Mouse (Mus musculus): Measurements from ENCODE around the gene Mstn.

- TF ChIP-seq CTCF (IDR thresholded peaks at IDR 0.05; ENCODE audit: borderline replicate concordance, extremely low read depth, insufficient read depth, insufficient read length) (no peak), POLR2A (IDR thresholded peaks at IDR 0.05; ENCODE audit: borderline replicate concordance, extremely low read depth, insufficient read depth, insufficient read length, poor library complexity, severe bottlenecking) (no peak)
These were observed 42.5 kb upstream of the Mstn start for GRCm38 (mm10) chr1:53018746-53019505.
